Mouse (Mus musculus): Measurements from ENCODE around the gene Mpg.

GRCm38 (mm10) chr11:32253121-32253520 is 26.8 kb downstream of the Mpg start:
- no peak for TF ChIP-seq POLR2A (IDR thresholded peaks at IDR 0.05; ENCODE audit: borderline replicate concordance, low read depth, low read length)
- TF ChIP-seq CTCF (IDR thresholded peaks at IDR 0.05; ENCODE audit: low read depth, low read length), result no peak

All from bone marrow macrophage, adult 2 months (primary cell).